Mouse (Mus musculus): ENCODE data around the gene 2510039O18Rik. TPM values are rescaled to one million over a fixed set of nuclear protein-coding genes. Genes with fewer than 3 reads are reported as not detected.

The 2510039O18Rik gene
- total and polyA plus RNA-seq, 2 experiments from 2014 or later: 12.3 to 68.3 TPM

DNA sequence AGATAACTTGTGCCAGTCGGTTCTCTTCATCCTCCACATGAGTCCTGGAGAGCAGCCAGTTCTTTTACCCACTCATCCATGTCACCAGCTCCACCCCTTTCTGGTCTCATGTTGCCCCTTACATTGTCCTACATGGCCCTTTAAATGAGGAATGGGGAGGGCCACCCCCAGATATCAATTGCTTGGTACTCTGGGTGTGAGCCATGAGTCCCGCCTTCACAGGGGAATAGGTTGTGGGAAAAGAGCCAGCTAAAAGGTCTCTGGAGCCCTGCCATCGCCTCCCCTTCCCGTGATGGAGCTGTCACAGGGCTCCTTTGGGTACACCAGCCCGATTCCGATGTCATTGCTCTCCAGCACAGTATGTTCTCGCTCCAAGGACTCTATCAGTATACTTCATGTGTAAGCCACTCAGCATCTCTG lies 38.8 kb downstream of the 2510039O18Rik start:
- TF ChIP-seq CTCF (IDR thresholded peaks at IDR 0.05): no peak
- H3K9me3 ChIP-seq (ENCODE audit: low read length): peaks cover 3% of the 10 kb centered on the region; the same call in 1 of the 2 replicates
- DNase-seq (ENCODE audit: low spot score): no peak
- no peak overlapping the region for H3K9ac ChIP-seq (replicated peaks; ENCODE audit: low read length, poor library complexity, severe bottlenecking)
- H3K27me3 ChIP-seq (ENCODE audit: insufficient read depth, low read length): no peaks in the 10 kb centered on the region
- H3K4me2 ChIP-seq (ENCODE audit: low read depth, low read length, poor library complexity, severe bottlenecking): no peak overlapping the region
- no peaks in the 10 kb centered on the region for H3K4me1 ChIP-seq (ENCODE audit: insufficient read depth, low read length)
- no peak for ATAC-seq (ENCODE audit: low FRiP score)
- H3K27ac ChIP-seq (ENCODE audit: low read depth, low read length): no peak overlapping the region
- H3K36me3 ChIP-seq (ENCODE audit: insufficient read depth, low read length): no peaks in the 10 kb centered on the region
- WGBS: 71% methylated on average over 7 of the region's 7 CpGs
- no peak overlapping the region for H3K4me3 ChIP-seq (ENCODE audit: low read depth, low read length)

DNA sequence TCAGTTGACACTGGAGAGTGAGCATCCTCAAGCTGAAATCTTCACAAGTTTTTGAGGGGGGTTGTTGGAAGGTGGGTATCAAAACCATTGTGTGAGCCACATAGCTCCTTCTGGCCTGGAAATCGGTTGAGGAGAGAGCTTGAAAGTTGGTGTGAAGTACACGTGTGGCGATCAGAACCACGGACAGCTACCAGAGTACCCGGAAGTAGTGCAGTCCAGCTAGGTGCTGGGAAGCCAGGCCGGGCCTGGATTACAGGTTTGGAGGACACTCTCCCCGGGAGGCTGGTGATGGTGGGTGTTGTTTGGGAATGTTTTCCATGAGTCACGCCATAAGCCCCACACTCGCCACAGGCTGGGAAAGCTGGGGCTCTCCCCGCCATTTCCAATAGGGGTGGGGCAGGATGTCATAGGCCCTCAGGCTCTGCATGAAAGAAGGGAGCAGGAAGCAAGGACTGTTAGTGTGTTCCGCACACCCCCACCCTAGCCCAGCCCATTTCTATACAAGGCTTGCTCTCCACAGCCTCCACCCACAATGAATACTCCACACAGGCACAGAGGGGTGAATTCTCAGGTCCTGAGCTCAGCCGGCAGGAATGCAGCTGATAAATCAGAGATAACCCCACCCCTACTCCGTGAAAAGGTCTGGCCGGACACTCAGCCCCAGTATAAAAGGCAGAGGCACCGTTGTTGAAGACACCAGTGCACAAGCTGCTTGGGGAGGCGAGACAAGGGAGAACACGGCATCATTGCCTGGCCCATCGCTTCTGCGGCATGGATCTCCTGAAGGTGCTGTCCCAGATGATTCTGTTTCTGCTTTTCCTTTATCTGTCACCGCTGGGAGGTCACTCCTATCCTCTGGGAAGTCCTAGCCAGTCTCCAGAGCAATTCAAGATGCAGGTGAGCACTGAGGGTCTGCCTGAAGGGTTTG lies 44.8 kb downstream of the 2510039O18Rik start, which contains the start of gene Nppb:
Nppb (plus strand) TSS at position 584 of the 928 bp plus-strand sequence.
- H3K4me3 ChIP-seq (ENCODE audit: low read depth, low read length): no peak within 1 kb of the TSS
- H3K4me1 ChIP-seq (ENCODE audit: insufficient read depth, low read length): no peaks in the 10 kb centered on the region
- no peak for DNase-seq (ENCODE audit: low spot score)
- peaks cover 6% of the 10 kb centered on the region; the same call in 1 of the 2 replicates for H3K9me3 ChIP-seq (ENCODE audit: low read length)
- TF ChIP-seq CTCF (IDR thresholded peaks at IDR 0.05): no peak
- no peaks in the 10 kb centered on the region for H3K36me3 ChIP-seq (ENCODE audit: insufficient read depth, low read length)
- WGBS: 37% methylated on average over 20 of the region's 20 CpGs
- no peaks in the 10 kb centered on the region for H3K27me3 ChIP-seq (ENCODE audit: insufficient read depth, low read length)
- no peak within 1 kb of the TSS for H3K4me2 ChIP-seq (ENCODE audit: low read depth, low read length, poor library complexity, severe bottlenecking)
- H3K9ac ChIP-seq (replicated peaks; ENCODE audit: low read length, poor library complexity, severe bottlenecking): no peak within 1 kb of the TSS
- ATAC-seq (ENCODE audit: low FRiP score): no peak
- H3K27ac ChIP-seq (ENCODE audit: low read depth, low read length): no peak within 1 kb of the TSS

DNA sequence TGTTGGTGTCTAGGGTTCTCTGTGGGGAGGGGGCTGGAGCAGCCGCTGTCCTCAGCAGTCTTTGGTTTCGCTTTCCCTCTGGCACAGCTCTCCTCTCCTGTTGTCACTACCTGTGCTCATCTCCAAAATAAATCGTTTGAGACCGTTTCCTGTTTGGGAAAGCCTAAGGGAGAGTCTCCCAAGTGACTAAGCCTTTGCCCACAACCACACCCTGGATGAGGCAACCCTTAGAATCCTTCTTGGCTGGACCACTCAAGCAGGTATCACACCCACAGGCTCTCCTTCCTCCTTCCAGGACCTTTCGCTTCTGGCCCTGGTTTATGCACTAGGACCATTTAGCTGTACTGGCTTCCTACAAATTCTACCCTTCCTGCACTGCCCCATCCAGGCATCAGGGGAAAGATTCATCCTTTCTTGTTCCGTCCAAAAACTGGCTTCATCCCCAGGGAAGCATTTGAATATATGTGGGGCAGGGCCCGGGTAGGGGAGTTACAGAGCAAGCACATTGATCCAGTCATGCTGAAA lies 52.9 kb downstream of the 2510039O18Rik start:
- no peak for TF ChIP-seq CTCF (IDR thresholded peaks at IDR 0.05)
- no peak overlapping the region for H3K4me3 ChIP-seq (ENCODE audit: low read depth, low read length)
- H3K4me1 ChIP-seq (ENCODE audit: insufficient read depth, low read length): no peaks in the 10 kb centered on the region
- 59% methylated on average over 7 of the region's 7 CpGs for WGBS
- H3K4me2 ChIP-seq (ENCODE audit: low read depth, low read length, poor library complexity, severe bottlenecking): no peak overlapping the region
- no peak overlapping the region for H3K27ac ChIP-seq (ENCODE audit: low read depth, low read length)
- H3K36me3 ChIP-seq (ENCODE audit: insufficient read depth, low read length): no peaks in the 10 kb centered on the region
- H3K9ac ChIP-seq (replicated peaks; ENCODE audit: low read length, poor library complexity, severe bottlenecking): no peak overlapping the region
- DNase-seq (ENCODE audit: low spot score): no peak
- H3K27me3 ChIP-seq (ENCODE audit: insufficient read depth, low read length): no peaks in the 10 kb centered on the region
- H3K9me3 ChIP-seq (ENCODE audit: low read length): no peaks in the 10 kb centered on the region
- ATAC-seq (ENCODE audit: low FRiP score): no peak

DNA sequence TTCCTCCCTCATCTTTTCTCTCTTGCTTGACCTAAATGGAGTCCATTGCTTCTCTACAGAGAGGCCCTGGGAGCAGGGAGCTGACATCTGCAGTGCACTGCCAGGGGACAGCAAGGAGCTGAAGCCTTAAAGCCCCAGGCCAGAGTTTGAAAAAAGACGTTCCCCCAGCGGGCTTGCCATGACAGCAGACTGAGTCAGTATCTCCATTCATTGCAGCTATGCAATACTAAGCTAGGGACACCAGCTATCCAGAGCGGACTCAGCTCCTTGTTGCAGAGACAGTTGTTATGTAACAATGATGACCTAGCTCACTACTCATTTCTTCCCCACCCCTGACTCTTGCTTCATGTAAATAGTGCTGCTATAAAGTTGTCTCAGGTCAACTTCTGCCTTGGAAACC lies 54.6 kb downstream of the 2510039O18Rik start:
- Histone ChIP-seq H3K27me3 (ENCODE audit: insufficient read depth, low read length) (no peaks in the 10 kb centered on the region), H3K36me3 (ENCODE audit: insufficient read depth, low read length) (no peaks in the 10 kb centered on the region), H3K27ac (ENCODE audit: low read depth, low read length) (no peak overlapping the region), H3K9ac (replicated peaks; ENCODE audit: low read length, poor library complexity, severe bottlenecking) (no peak overlapping the region), H3K9me3 (ENCODE audit: low read length) (no peaks in the 10 kb centered on the region), H3K4me2 (ENCODE audit: low read depth, low read length, poor library complexity, severe bottlenecking) (no peak overlapping the region), H3K4me1 (ENCODE audit: insufficient read depth, low read length) (peaks cover 3% of the 10 kb centered on the region; the same call in 1 of the 2 replicates), H3K4me3 (ENCODE audit: low read depth, low read length) (no peak overlapping the region)
- no peak for TF ChIP-seq CTCF (IDR thresholded peaks at IDR 0.05)
- WGBS: 83% methylated on average over 3 of the region's 3 CpGs
- ATAC-seq (ENCODE audit: low FRiP score) (no peak), DNase-seq (ENCODE audit: low spot score) (no peak)

Other genes with a start within 250 kb of the 2510039O18Rik start
- gene Zfp534, start 238.3 kb upstream of the 2510039O18Rik start, total RNA-seq (2014; rRNA removed): not detected in 2 replicates
- gene Zfp534, start 238.3 kb upstream of the 2510039O18Rik start, polyA plus RNA-seq (2015; fragmentation: Nextera tagmentation; extraction: Ambion mirVana): not detected in 2 replicates
- 3.1 and 3.7 TPM in 2 replicates for gene Zfp984, start 131.1 kb upstream of the 2510039O18Rik start, total RNA-seq (2014; rRNA removed)
- gene Zfp984, start 131.1 kb upstream of the 2510039O18Rik start, polyA plus RNA-seq (2015; fragmentation: Nextera tagmentation; extraction: Ambion mirVana): 3.1 and 3.3 TPM in 2 replicates
- 11.2 and 12.9 TPM in 2 replicates for gene Zfp933, start 92.5 kb upstream of the 2510039O18Rik start, total RNA-seq (2014; rRNA removed)
- gene Zfp933, start 92.5 kb upstream of the 2510039O18Rik start, polyA plus RNA-seq (2015; fragmentation: Nextera tagmentation; extraction: Ambion mirVana): 4.2 and 5.5 TPM in 2 replicates
- 24.1 and 36.5 TPM in 2 replicates for gene Miip, start 72.1 kb upstream of the 2510039O18Rik start, total RNA-seq (2014; rRNA removed)
- 29.2 and 37.3 TPM in 2 replicates for gene Miip, start 72.1 kb upstream of the 2510039O18Rik start, polyA plus RNA-seq (2015; fragmentation: Nextera tagmentation; extraction: Ambion mirVana)
- gene Fv1, start 71.9 kb upstream of the 2510039O18Rik start, total RNA-seq (2014; rRNA removed): 5.0 and 5.1 TPM in 2 replicates
- gene Fv1, start 71.9 kb upstream of the 2510039O18Rik start, polyA plus RNA-seq (2015; fragmentation: Nextera tagmentation; extraction: Ambion mirVana): 3.1 and 3.4 TPM in 2 replicates
- 92.3 and 97.7 TPM in 2 replicates for gene Mfn2, start 36.2 kb upstream of the 2510039O18Rik start, total RNA-seq (2014; rRNA removed)
- 96.9 and 99.0 TPM in 2 replicates for gene Mfn2, start 36.2 kb upstream of the 2510039O18Rik start, polyA plus RNA-seq (2015; fragmentation: Nextera tagmentation; extraction: Ambion mirVana)
- gene Plod1, start 4.1 kb upstream of the 2510039O18Rik start, total RNA-seq (2014; rRNA removed): 25.1 and 26.1 TPM in 2 replicates
- 20.0 and 20.2 TPM in 2 replicates for gene Plod1, start 4.1 kb upstream of the 2510039O18Rik start, polyA plus RNA-seq (2015; fragmentation: Nextera tagmentation; extraction: Ambion mirVana)
- not detected in 2 replicates for gene Nppb, start 44.9 kb downstream of the 2510039O18Rik start, total RNA-seq (2014; rRNA removed)
- 0.29 TPM in 1 of 2 replicates, not detected in the other for gene Nppb, start 44.9 kb downstream of the 2510039O18Rik start, polyA plus RNA-seq (2015; fragmentation: Nextera tagmentation; extraction: Ambion mirVana)
- gene Nppa, start 59.8 kb downstream of the 2510039O18Rik start, total RNA-seq (2014; rRNA removed): 2.2 and 2.9 TPM in 2 replicates
- gene Nppa, start 59.8 kb downstream of the 2510039O18Rik start, polyA plus RNA-seq (2015; fragmentation: Nextera tagmentation; extraction: Ambion mirVana): 4.5 and 6.1 TPM in 2 replicates
- 58.2 and 64.9 TPM in 2 replicates for gene Clcn6, start 97.9 kb downstream of the 2510039O18Rik start, total RNA-seq (2014; rRNA removed)
- gene Clcn6, start 97.9 kb downstream of the 2510039O18Rik start, polyA plus RNA-seq (2015; fragmentation: Nextera tagmentation; extraction: Ambion mirVana): 26.1 and 26.5 TPM in 2 replicates
- 34.4 and 51.1 TPM in 2 replicates for gene Mthfr, start 98.2 kb downstream of the 2510039O18Rik start, total RNA-seq (2014; rRNA removed)
- 10.1 and 12.4 TPM in 2 replicates for gene Mthfr, start 98.2 kb downstream of the 2510039O18Rik start, polyA plus RNA-seq (2015; fragmentation: Nextera tagmentation; extraction: Ambion mirVana)
- 6.6 and 7.5 TPM in 2 replicates for gene Agtrap, start 147.1 kb downstream of the 2510039O18Rik start, total RNA-seq (2014; rRNA removed)
- gene Agtrap, start 147.1 kb downstream of the 2510039O18Rik start, polyA plus RNA-seq (2015; fragmentation: Nextera tagmentation; extraction: Ambion mirVana): 7.4 and 8.6 TPM in 2 replicates
- gene Mad2l2, start 189.5 kb downstream of the 2510039O18Rik start, total RNA-seq (2014; rRNA removed): 42.0 and 51.7 TPM in 2 replicates
- 84.0 and 89.1 TPM in 2 replicates for gene Mad2l2, start 189.5 kb downstream of the 2510039O18Rik start, polyA plus RNA-seq (2015; fragmentation: Nextera tagmentation; extraction: Ambion mirVana)
- gene Draxin, start 189.8 kb downstream of the 2510039O18Rik start, total RNA-seq (2014; rRNA removed): 23.9 and 29.5 TPM in 2 replicates
- gene Draxin, start 189.8 kb downstream of the 2510039O18Rik start, polyA plus RNA-seq (2015; fragmentation: Nextera tagmentation; extraction: Ambion mirVana): 4.3 and 5.0 TPM in 2 replicates
- 23.4 and 27.7 TPM in 2 replicates for gene Fbxo6, start 211.2 kb downstream of the 2510039O18Rik start, total RNA-seq (2014; rRNA removed)
- gene Fbxo6, start 211.2 kb downstream of the 2510039O18Rik start, polyA plus RNA-seq (2015; fragmentation: Nextera tagmentation; extraction: Ambion mirVana): 23.6 and 25.8 TPM in 2 replicates
- 169 and 189 TPM in 2 replicates for gene Fbxo44, start 219.6 kb downstream of the 2510039O18Rik start, total RNA-seq (2014; rRNA removed)
- gene Fbxo44, start 219.6 kb downstream of the 2510039O18Rik start, polyA plus RNA-seq (2015; fragmentation: Nextera tagmentation; extraction: Ambion mirVana): 107 and 116 TPM in 2 replicates
- gene Fbxo2, start 219.7 kb downstream of the 2510039O18Rik start, total RNA-seq (2014; rRNA removed): 13.5 and 17.5 TPM in 2 replicates
- gene Fbxo2, start 219.7 kb downstream of the 2510039O18Rik start, polyA plus RNA-seq (2015; fragmentation: Nextera tagmentation; extraction: Ambion mirVana): 17.0 and 18.1 TPM in 2 replicates

Data from midbrain, postnatal 0 days (tissue).